Mouse (Mus musculus): ENCODE results near the gene Gpx2.
A peak's percentile ranks its signal among the peaks of the same experiment; 100 is the strongest.

DNA sequence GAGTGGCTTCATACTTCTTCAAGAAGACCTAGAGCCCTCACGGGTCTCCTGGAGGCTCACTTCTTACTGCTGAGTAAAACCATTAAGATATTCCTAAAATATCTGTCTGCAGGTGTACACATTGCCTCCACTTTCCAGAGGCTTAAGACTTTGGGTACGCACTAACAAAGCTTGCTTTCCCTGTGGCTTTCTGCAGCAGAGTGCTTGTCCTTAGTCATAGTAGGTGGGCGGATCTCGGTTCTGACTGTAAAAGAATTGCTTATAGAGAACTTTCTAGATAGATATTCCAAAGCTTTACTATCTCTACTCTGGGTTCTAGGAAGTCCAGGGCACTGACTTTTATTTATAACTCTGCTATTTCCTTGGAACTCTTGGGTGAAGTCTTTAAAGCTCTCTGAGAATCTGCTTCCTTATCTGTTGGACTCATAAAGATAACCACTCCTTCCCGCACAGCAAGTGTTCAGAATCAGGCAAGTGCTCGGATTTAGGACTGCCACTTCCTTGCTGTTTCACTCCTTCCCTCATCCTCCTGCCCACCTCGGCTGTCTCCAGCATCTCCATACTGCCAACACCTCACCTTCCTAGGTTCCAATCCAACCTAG, 1.7 kb upstream of the Gpx2 start:
- TF ChIP-seq ZC3H11A (IDR thresholded peaks at IDR 0.05; ENCODE audit: low read depth, low read length) (no peak), CTCF (IDR thresholded peaks at IDR 0.05 in 2 of 3, conservative IDR thresholded peaks at IDR 0.05 in 1 of 3; ENCODE audit: control insufficient read depth in 1 of 3, insufficient read depth in 1 of 3, low read depth in 2 of 3, low read length in 3 of 3, poor library complexity in 1 of 3, severe bottlenecking in 1 of 3) (no peak), GABPA (IDR thresholded peaks at IDR 0.05; ENCODE audit: low read depth, low read length) (no peak), POLR2A (IDR thresholded peaks at IDR 0.05; ENCODE audit: control insufficient read depth in 1 of 2, insufficient read depth in 1 of 2, low read depth in 1 of 2, low read length in 2 of 2, poor library complexity in 1 of 2) (no peak), ETS1 (IDR thresholded peaks at IDR 0.05; ENCODE audit: low read depth, low read length) (no peak), USF1 (IDR thresholded peaks at IDR 0.05; ENCODE audit: low read depth, low read length) (no peak), NELFE (IDR thresholded peaks at IDR 0.05; ENCODE audit: low read depth, low read length) (no peak), EP300 (IDR thresholded peaks at IDR 0.05; ENCODE audit: low read depth in 1 of 2, low read length in 2 of 2) (peak in 1 of 2 experiments; percentile 36; a peak in 1 of 4 replicates), HCFC1 (IDR thresholded peaks at IDR 0.05; ENCODE audit: low read depth, low read length) (no peak), BHLHE40 (IDR thresholded peaks at IDR 0.05; ENCODE audit: borderline replicate concordance, low read depth, low read length) (no peak)

All from MEL (cell line).